Mouse (Mus musculus) cortical plate, adult 2 months (tissue): Measurements from ENCODE around the gene Ppp1cc.

Experiments used
- CTCF ChIP-seq: fragments of 200-500 bp; IDR thresholded peaks from 2 replicates; pipeline ENCODE4 v1.5.1; 2011; ENCODE audit warnings: mild to moderate bottlenecking, control low read depth, low read length; ENCODE audit not compliant: insufficient read depth; ENCODE audit errors: extremely low read depth
- POLR2A ChIP-seq: fragments of 200-500 bp; IDR thresholded peaks from 2 replicates; pipeline ENCODE4 v1.6.1; 2011; ENCODE audit warnings: mild to moderate bottlenecking, low read length, control low read depth; ENCODE audit not compliant: insufficient read depth; ENCODE audit errors: extremely low read depth

DNA sequence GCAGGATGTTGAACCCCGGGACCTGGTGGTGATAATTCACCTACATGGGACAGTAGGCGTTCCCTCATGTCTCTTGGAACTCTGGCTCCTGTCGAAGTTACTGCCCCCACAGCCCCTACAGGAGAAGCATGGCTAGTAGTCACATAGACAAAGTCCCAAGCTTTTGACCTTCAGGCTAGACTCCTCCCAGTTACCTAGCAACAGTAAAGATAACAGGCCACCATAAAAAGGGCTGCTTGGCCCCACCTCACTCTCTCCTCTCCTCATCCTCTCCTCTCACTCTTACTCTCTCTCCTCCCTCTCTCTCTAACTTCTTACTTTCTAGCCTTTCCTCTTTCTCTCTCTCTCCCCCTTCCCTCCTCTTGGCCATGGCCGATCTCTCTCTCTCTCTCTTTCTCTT is 42.8 kb downstream of the Ppp1cc start:
- no peak for TF ChIP-seq CTCF
- no peak for TF ChIP-seq POLR2A
